In the genomic region with DNA sequence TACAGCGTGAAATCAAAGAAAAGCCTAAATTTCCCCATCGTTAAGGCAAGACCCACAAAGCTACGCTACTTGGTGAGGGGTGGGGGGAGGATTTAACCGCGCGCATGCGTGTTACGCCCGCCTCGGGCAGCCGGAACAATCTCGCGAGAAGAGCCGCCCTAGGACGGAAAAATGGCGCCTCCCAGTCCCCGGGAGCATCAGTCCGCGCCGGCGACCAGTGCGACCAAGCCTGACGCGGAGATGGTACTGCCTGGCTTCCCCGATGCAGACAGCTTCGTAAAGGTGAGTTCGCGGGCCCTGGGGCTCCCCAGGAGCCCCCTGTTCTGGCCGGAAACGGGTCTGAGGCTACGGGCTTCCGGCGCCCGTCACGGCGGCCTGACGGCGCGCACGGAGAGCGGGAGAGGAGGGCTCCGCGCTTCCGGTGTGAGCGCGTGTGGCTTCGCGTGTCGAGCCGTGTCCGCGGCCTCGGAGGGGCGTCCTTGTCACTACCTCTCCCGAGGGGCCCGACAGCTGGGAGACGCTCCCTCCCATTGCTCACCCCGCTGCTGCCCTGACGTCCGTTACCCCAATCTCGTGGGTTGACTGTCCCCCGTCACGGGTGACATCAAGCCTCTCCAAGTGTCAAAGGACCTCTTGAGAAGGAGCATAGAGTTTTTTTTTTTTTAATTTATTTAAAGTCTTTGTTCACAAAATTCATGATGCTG, we compare ENCODE assay signal across 8 mouse cellular contexts. TPM values are rescaled to one million over a fixed set of nuclear protein-coding genes. Genes with fewer than 3 reads are reported as not detected.
DNase-seq lines count a peak whose midpoint lies in the region; ATAC-seq and TF ChIP-seq lines count a peak whose summit lies in the region.

A gene (plus strand): TSS at position 133 of the 704 bp plus-strand sequence.

- no peak for TF ChIP-seq CTCF in MEL (IDR thresholded peaks at IDR 0.05 in 2 of 3, conservative IDR thresholded peaks at IDR 0.05 in 1 of 3; ENCODE audit: control insufficient read depth in 1 of 3, insufficient read depth in 1 of 3, low read depth in 2 of 3, low read length in 3 of 3, poor library complexity in 1 of 3, severe bottlenecking in 1 of 3)
- TF ChIP-seq CTCF in cerebellum, adult 2 months (IDR thresholded peaks at IDR 0.05; ENCODE audit: borderline replicate concordance, insufficient read depth, low read depth, low read length): no peak

- H3K36me3 ChIP-seq in MEL (ENCODE audit: control insufficient read depth in 1 of 2, insufficient read depth in 2 of 2, low read length in 2 of 2): peaks cover 8 to 11% of the 10 kb centered on the region in 2 experiments
- peaks cover 40% of the 10 kb centered on the region for H3K36me3 ChIP-seq in lung, embryonic 16.5 days (ENCODE audit: control insufficient read depth, insufficient read depth, low read length)

- H3K27ac ChIP-seq in MEL (ENCODE audit: control insufficient read depth, low read depth, low read length): peak within 1 kb of the TSS; percentile 88
- H3K27ac ChIP-seq in cerebellum, adult 2 months (ENCODE audit: insufficient read depth, low read length): peak within 1 kb of the TSS; percentile 37
- H3K27ac ChIP-seq in lung, embryonic 16.5 days (ENCODE audit: low read length): peak within 1 kb of the TSS; percentile 84

- TF ChIP-seq RAD21 in MEL (IDR thresholded peaks at IDR 0.05; ENCODE audit: low read depth, low read length): no peak

- no peak for TF ChIP-seq EP300 in MEL (IDR thresholded peaks at IDR 0.05; ENCODE audit: low read depth in 1 of 2, low read length in 2 of 2)

- no peaks in the 10 kb centered on the region for H3K9me3 ChIP-seq in MEL (replicated peaks; ENCODE audit: insufficient read depth, low read length)
- H3K9me3 ChIP-seq in lung, embryonic 16.5 days (ENCODE audit: control insufficient read depth, low read length): no peaks in the 10 kb centered on the region

- WGBS in cerebellum, adult 2 months: under 1% methylated on average over 63 of the region's 63 CpGs
- WGBS in lung, embryonic 16.5 days: 0% methylated on average over 49 of the region's 63 CpGs

- H3K79me2 ChIP-seq in MEL (ENCODE audit: control insufficient read depth, insufficient read depth, low read length, poor library complexity): peaks cover 8% of the 10 kb centered on the region

- ATAC-seq in hematopoietic stem cell, adult 5-6 weeks (replicated peaks in 1 of 2; ENCODE audit: insufficient read depth in 1 of 2, low FRiP score in 2 of 2, low TSS enrichment in 1 of 2, low read depth in 1 of 2, poor library complexity in 2 of 2, severe bottlenecking in 2 of 2): peak; percentile 90 to 93
- ATAC-seq in lung, embryonic 16.5 days (ENCODE audit: low read depth): peak; percentile 96

- peak within 1 kb of the TSS; percentile 63 to 83 for H3K4me3 ChIP-seq in MEL (ENCODE audit: control insufficient read depth in 1 of 2, insufficient read depth in 1 of 2, low read depth in 2 of 2, low read length in 2 of 2)
- H3K4me3 ChIP-seq in cerebellum, adult 2 months (replicated peaks; ENCODE audit: insufficient read depth, low read depth, low read length): peak within 1 kb of the TSS; percentile 67
- peak within 1 kb of the TSS; percentile 85 for H3K4me3 ChIP-seq in lung, embryonic 16.5 days (ENCODE audit: low read length)

- DNase-seq in MEL (ENCODE audit: low read depth, low spot score): peak; percentile 88
- peak; percentile 84 to 91 for DNase-seq in cerebellum, adult 2 months
- DNase-seq in forelimb bud, embryonic 11.5 days (ENCODE audit: low read depth, low spot score): peak; percentile 86
- peak; percentile 71 for DNase-seq in layer of hippocampus, adult 9-10 months (ENCODE audit: low spot score)
- DNase-seq in ovary, postnatal 10 days (ENCODE audit: low spot score): peak; percentile 79
- peak; percentile 82 to 89 for DNase-seq in thymus, postnatal 10 days (ENCODE audit: low spot score in 2 of 2)

- peak within 1 kb of the TSS; percentile 96 for H3K9ac ChIP-seq in MEL (ENCODE audit: control insufficient read depth, low read depth, low read length, poor library complexity, severe bottlenecking)
- H3K9ac ChIP-seq in lung, embryonic 16.5 days (ENCODE audit: low read length): peak within 1 kb of the TSS; percentile 98

- H3K4me1 ChIP-seq in MEL (ENCODE audit: control insufficient read depth in 1 of 2, insufficient read depth in 2 of 2, low read length in 2 of 2): peaks cover 0 to 9% of the 10 kb centered on the region in 2 experiments; a peak in 2 of 4 replicates
- H3K4me1 ChIP-seq in cerebellum, adult 2 months (ENCODE audit: control insufficient read depth, insufficient read depth, low read length): no peaks in the 10 kb centered on the region
- 0 out of 2 replicates have a peak, but pooled peaks cover 2% of the 10 kb centered on the region for H3K4me1 ChIP-seq in lung, embryonic 16.5 days (replicated peaks; ENCODE audit: control insufficient read depth, insufficient read depth, low read length)

- no peaks in the 10 kb centered on the region for H3K27me3 ChIP-seq in MEL (ENCODE audit: control insufficient read depth in 1 of 2, insufficient read depth in 2 of 2, low read length in 2 of 2)
- no peaks in the 10 kb centered on the region for H3K27me3 ChIP-seq in cerebellum, adult 2 months (ENCODE audit: control insufficient read depth, insufficient read depth, low read length)
- H3K27me3 ChIP-seq in lung, embryonic 16.5 days (ENCODE audit: control insufficient read depth, insufficient read depth, low read depth, low read length): no peaks in the 10 kb centered on the region

- TF ChIP-seq POLR2A in MEL (IDR thresholded peaks at IDR 0.05; ENCODE audit: control insufficient read depth in 1 of 2, insufficient read depth in 1 of 2, low read depth in 1 of 2, low read length in 2 of 2, poor library complexity in 1 of 2): peak; percentile 48 to 79; a peak in 3 of 4 replicates
- TF ChIP-seq POLR2A in cerebellum, adult 2 months (IDR thresholded peaks at IDR 0.05; ENCODE audit: borderline replicate concordance, insufficient read depth, low read length): peak; percentile 87; the same call in 1 of the 2 replicates

- peak within 1 kb of the TSS; percentile 79 for H3K4me2 ChIP-seq in lung, embryonic 16.5 days (ENCODE audit: low read depth, low read length)

TF ChIP-seq in MEL, 35 proteins besides CTCF, POLR2A, EP300 and RAD21:
- TF ChIP-seq JUND (IDR thresholded peaks at IDR 0.05; ENCODE audit: low read depth, low read length) (no peak), ZKSCAN1 (IDR thresholded peaks at IDR 0.05; ENCODE audit: low read depth, low read length) (no peak), MXI1 (IDR thresholded peaks at IDR 0.05; ENCODE audit: low read depth, low read length) (peak; percentile 48; the same call in 1 of the 2 replicates), SMC3 (IDR thresholded peaks at IDR 0.05; ENCODE audit: low read depth, low read length) (no peak), TBP (IDR thresholded peaks at IDR 0.05; ENCODE audit: low read depth, low read length) (peak; percentile 61; the same call in 1 of the 2 replicates), ZNF384 (IDR thresholded peaks at IDR 0.05; ENCODE audit: low read depth, low read length) (no peak), MAX (IDR thresholded peaks at IDR 0.05; ENCODE audit: low read length) (peak; percentile 97), BHLHE40 (IDR thresholded peaks at IDR 0.05; ENCODE audit: borderline replicate concordance, low read depth, low read length) (no peak), MYC (IDR thresholded peaks at IDR 0.05; ENCODE audit: low read depth, low read length) (peak; percentile 81; the same call in 1 of the 2 replicates), CHD2 (IDR thresholded peaks at IDR 0.05; ENCODE audit: low read length) (peak; percentile 92), ETS1 (IDR thresholded peaks at IDR 0.05; ENCODE audit: low read depth, low read length) (0 out of 2 replicates have a peak, but pooled peaks have one; percentile 39), KAT2A (conservative IDR thresholded peaks at IDR 0.05; ENCODE audit: low read depth, low read length) (no peak), RCOR1 (IDR thresholded peaks at IDR 0.05; ENCODE audit: low read depth, low read length) (no peak), HCFC1 (IDR thresholded peaks at IDR 0.05; ENCODE audit: low read depth, low read length) (peak; percentile 78), UBTF (IDR thresholded peaks at IDR 0.05; ENCODE audit: borderline replicate concordance, insufficient read depth, low read depth, low read length) (no peak), NRF1 (IDR thresholded peaks at IDR 0.05; ENCODE audit: insufficient read depth, low read depth, low read length, poor library complexity, severe bottlenecking) (peak; percentile 74), NELFE (IDR thresholded peaks at IDR 0.05; ENCODE audit: low read depth, low read length) (peak; percentile 47; the same call in 1 of the 2 replicates), E2F4 (IDR thresholded peaks at IDR 0.05; ENCODE audit: borderline replicate concordance, low read depth, low read length) (peak; percentile 58; the same call in 1 of the 2 replicates), TCF12 (IDR thresholded peaks at IDR 0.05; ENCODE audit: low read depth, low read length) (peak; percentile 43; the same call in 1 of the 2 replicates), POLR2AphosphoS2 (IDR thresholded peaks at IDR 0.05; ENCODE audit: low read length) (no peak), TAL1 (IDR thresholded peaks at IDR 0.05; ENCODE audit: low read length) (no peak), MAZ (IDR thresholded peaks at IDR 0.05; ENCODE audit: low read depth, low read length) (no peak)

RNA-seq across cellular contexts. Expression of the gene that starts here (rescaled TPM):
- 57.3 and 71.5 TPM in 2 replicates for total RNA-seq in MEL (2012; rRNA removed)
- polyA plus RNA-seq in MEL (2012; ENCODE audit: insufficient read depth in 1 of 2, insufficient read length in 2 of 2, low read depth in 1 of 2, low replicate concordance in 2 of 2, missing spikeins in 1 of 2): 100 to 1,000 TPM in 1 of 2 experiments, 10 to 100 TPM in 1; 90.5 to 109 TPM
- 47.1 and 52.9 TPM in 2 replicates for polyA plus RNA-seq in cerebellum, adult 2 months (2012; rRNA removed)
- 64.8 and 66.0 TPM in 2 replicates for total RNA-seq in hematopoietic stem cell, adult 5-6 weeks (2017)
- polyA plus RNA-seq in lung, embryonic 16.5 days (2015; fragmentation: Nextera tagmentation; extraction: Ambion mirVana): 83.6 and 90.8 TPM in 2 replicates

Comparison
In these comparisons a context has a peak if more than half of its experiments do, and no peak if none do; other contexts are left out.
1. Peak in every context shown above with its lines: DNase-seq, ATAC-seq, H3K4me3 ChIP-seq and H3K27ac ChIP-seq.
2. H3K27ac ChIP-seq: peak in every context shown above with its lines; median percentile 88 in MEL; 84 in lung, embryonic 16.5 days; 37 in cerebellum, adult 2 months.